Mouse (Mus musculus) heart, embryonic 14.5 days (tissue): Measurements from ENCODE around the gene Dennd1a. TPM values are rescaled to one million over a fixed set of nuclear protein-coding genes. Genes with fewer than 3 reads are reported as not detected.

Source experiments
- ATAC-seq: fragments of 200-750 bp; cut with Nextera tagmentation; 2 replicates; pipeline ENCODE4 v1.8.0; 2017; ENCODE audit warnings: low read depth, moderate TSS enrichment; ENCODE audit not compliant: insufficient number of reproducible peaks, insufficient read depth, low FRiP score
- H3K27ac ChIP-seq, 2 experiments: fragments of 200-500 bp in 1 of 2; fragments of 300-500 bp in 1 of 2; sonication (generic) in 1 of 2; replicated peaks in 1 of 2; 2 replicates each; pipeline ENCODE4 v1.5.1; 2012 to 2014; ENCODE audit warnings: low read depth in 2 of 2, low read length in 2 of 2, control low read depth in 1 of 2, mild to moderate bottlenecking in 1 of 2, mixed read lengths in 1 of 2; ENCODE audit not compliant: control insufficient read depth in 1 of 2, insufficient read depth in 1 of 2
- H3K27me3 ChIP-seq: fragments of 300-500 bp; sonication (generic); 2 replicates; pipeline ENCODE4 v1.6.1; 2014; ENCODE audit warnings: mild to moderate bottlenecking, low read length, control low read depth; ENCODE audit not compliant: control insufficient read depth, insufficient read depth
- H3K36me3 ChIP-seq: fragments of 300-500 bp; sonication (generic); 2 replicates; pipeline ENCODE4 v1.6.1; 2014; ENCODE audit warnings: mild to moderate bottlenecking, control low read depth, low read length, mixed read lengths; ENCODE audit not compliant: control insufficient read depth, insufficient read depth
- H3K4me1 ChIP-seq, 2 experiments: fragments of 200-500 bp in 1 of 2; fragments of 300-500 bp in 1 of 2; sonication (generic) in 1 of 2; 2 replicates each; pipeline ENCODE4 v1.6.1; 2012 to 2014; ENCODE audit warnings: low read length in 2 of 2, control low read depth in 1 of 2, mixed read lengths in 1 of 2; ENCODE audit not compliant: control insufficient read depth in 2 of 2, insufficient read depth in 2 of 2
- H3K4me2 ChIP-seq: fragments of 300-500 bp; sonication (generic); 2 replicates; pipeline ENCODE4 v1.6.1; 2014; ENCODE audit warnings: mild to moderate bottlenecking, low read length
- H3K4me3 ChIP-seq, 2 experiments: fragments of 200-500 bp in 1 of 2; fragments of 300-500 bp in 1 of 2; sonication (generic) in 1 of 2; 2 replicates each; pipeline ENCODE4 v1.5.1; 2012 to 2014; ENCODE audit warnings: low read length in 2 of 2, mild to moderate bottlenecking in 2 of 2, control low read depth in 1 of 2, low read depth in 1 of 2, moderate library complexity in 1 of 2; ENCODE audit not compliant: control insufficient read depth in 1 of 2, insufficient read depth in 1 of 2
- H3K9ac ChIP-seq: fragments of 300-500 bp; sonication (generic); 2 replicates; pipeline ENCODE4 v1.6.1; 2014; ENCODE audit warnings: mild to moderate bottlenecking, low read length
- H3K9me3 ChIP-seq: fragments of 300-500 bp; sonication (generic); 2 replicates; pipeline ENCODE4 v1.6.1; 2016; ENCODE audit warnings: low read length, control low read depth; ENCODE audit not compliant: control insufficient read depth
- WGBS: fragments of 180-500 bp; shearing (Covaris S2); extraction: QIAGEN DNeasy Blood & Tissue Kit; methylation state at CpG from one replicate; pipeline ENCODE4 v1.1.7; 2014; 5-methylcytosine and 5-hydroxymethylcytosine counted together
- polyA plus RNA-seq: library from polyadenylated mRNA; unstranded; fragments of >200 nt; fragmentation: Nextera tagmentation; extraction: Ambion mirVana; gene quantifications from 2 replicates; pipeline ENCODE4 v1.2.1, GENCODE M21; 2014

Gene Dennd1a
- polyA plus RNA-seq, 1 experiment from 2014 or later: 12.1 TPM

DNA sequence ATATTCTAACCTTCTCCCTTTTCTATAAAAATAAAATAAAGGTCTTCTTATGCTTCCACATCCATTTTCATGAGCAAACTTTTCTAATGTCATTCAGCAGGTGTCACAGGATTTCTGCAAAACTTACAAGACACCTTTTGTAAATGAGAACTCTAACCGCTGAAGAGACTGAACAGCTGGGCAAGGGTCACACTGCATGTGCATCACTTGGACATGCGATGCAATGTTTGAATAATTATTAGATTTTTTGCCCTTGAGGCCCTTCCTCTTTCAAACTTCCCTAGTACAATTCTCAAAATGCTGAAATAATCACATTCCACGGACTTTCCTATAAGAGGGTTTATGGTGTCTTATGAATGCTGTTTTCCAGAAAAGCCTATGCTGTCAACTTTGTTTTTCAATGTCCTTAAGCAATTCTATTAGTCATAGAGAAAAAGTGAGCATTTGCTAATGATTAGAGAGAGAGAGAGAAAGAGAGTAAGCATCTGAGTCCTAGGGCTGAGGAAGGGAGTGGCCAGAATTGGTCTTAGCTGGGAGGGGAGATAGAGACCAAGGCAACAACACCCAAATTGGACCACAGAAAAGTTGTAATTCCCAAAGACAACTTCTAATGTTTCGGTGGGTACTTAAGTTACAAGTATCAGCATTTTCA, 1.3 kb downstream of the Dennd1a start:
- Histone ChIP-seq H3K27ac (peak overlapping the region in 1 of 2 experiments; percentile 86; a peak in 1 of 4 replicates), H3K4me2 (peak overlapping the region; percentile 87), H3K9ac (peak overlapping the region; percentile 94), H3K4me1 (peaks cover 7 to 17% of the 10 kb centered on the region in 2 experiments), H3K4me3 (peak overlapping the region; percentile 88 to 95), H3K9me3 (no peaks in the 10 kb centered on the region), H3K36me3 (no peaks in the 10 kb centered on the region), H3K27me3 (no peaks in the 10 kb centered on the region)
- WGBS: 74% methylated on average over 4 of the region's 4 CpGs
- ATAC-seq: no peak

DNA sequence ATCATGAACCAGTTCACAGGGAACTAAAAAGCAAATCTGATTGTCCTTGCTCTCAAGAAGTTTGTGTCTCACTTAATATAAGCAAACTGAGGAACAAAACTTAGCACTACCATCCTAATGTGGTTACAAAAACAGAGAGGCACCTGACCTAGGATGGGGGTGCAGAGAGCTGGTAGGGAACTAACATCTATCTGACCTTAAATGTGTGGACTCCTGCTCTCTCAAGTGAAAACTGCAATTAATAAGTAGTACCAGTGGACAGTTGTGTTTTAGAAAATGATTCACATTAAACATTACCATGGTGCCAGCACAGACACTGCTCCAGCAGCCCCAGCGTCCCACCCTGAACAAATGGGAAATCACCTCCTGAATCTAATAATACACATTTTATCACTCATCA, 3.2 kb downstream of the Dennd1a start:
- WGBS: 87% methylated on average over 1 of the region's 1 CpGs
- H3K4me2 ChIP-seq: no peak overlapping the region
- no peak overlapping the region for H3K4me3 ChIP-seq
- H3K9ac ChIP-seq: no peak overlapping the region
- H3K36me3 ChIP-seq: no peaks in the 10 kb centered on the region
- ATAC-seq: no peak
- no peak overlapping the region for H3K27ac ChIP-seq
- no peaks in the 10 kb centered on the region for H3K27me3 ChIP-seq
- H3K9me3 ChIP-seq: no peaks in the 10 kb centered on the region
- H3K4me1 ChIP-seq: peaks cover 5 to 13% of the 10 kb centered on the region in 2 experiments

DNA sequence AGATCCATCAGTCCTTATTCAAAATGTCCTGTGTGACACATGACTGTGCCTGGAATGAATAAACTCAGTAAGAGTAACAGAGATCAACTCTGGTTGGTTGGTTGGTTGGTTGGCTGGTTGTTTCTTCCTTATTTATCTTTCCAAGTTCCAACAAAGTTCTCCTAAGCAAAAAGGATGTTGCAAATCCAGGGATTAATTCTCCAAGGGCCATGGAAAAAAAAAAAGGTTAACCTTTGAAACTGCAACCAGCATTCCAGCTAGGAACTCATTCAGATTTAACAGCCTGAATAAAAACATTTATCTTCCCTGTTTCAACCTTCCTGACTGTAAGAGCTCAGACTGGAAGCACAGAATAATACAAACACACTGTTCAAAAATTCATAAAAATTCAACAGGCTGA, 6.8 kb downstream of the Dennd1a start:
- no peak overlapping the region for H3K4me2 ChIP-seq
- H3K9me3 ChIP-seq: no peaks in the 10 kb centered on the region
- no peak overlapping the region for H3K4me3 ChIP-seq
- H3K4me1 ChIP-seq: peaks cover 0 to 3% of the 10 kb centered on the region in 2 experiments; a peak in 1 of 4 replicates
- ATAC-seq: no peak
- no peak overlapping the region for H3K27ac ChIP-seq
- H3K36me3 ChIP-seq: no peaks in the 10 kb centered on the region
- no peak overlapping the region for H3K9ac ChIP-seq
- H3K27me3 ChIP-seq: no peaks in the 10 kb centered on the region

DNA sequence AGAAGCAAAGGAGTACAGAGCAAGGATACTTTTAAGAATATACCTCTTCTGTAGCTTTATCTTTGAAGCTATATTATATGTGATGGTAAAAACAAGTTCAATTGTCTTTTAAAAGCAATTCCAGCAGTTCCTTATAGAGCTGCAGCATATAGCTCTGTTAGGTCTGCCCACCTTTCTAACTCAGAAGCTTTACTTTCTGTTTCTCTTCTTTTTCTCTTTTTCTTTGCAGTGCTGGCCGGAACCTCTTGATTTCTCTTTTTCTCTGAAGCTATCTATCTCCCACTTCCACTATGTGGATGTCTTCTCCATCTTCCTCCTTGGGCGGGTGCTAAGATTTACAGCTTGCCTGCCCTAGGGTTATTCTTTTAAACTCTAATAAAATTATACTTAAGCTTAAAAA, 12.2 kb downstream of the Dennd1a start:
- Histone ChIP-seq H3K4me2 (no peak overlapping the region), H3K4me3 (no peak overlapping the region), H3K9me3 (no peaks in the 10 kb centered on the region), H3K27me3 (no peaks in the 10 kb centered on the region), H3K4me1 (no peaks in the 10 kb centered on the region), H3K27ac (no peak overlapping the region), H3K36me3 (no peaks in the 10 kb centered on the region), H3K9ac (no peak overlapping the region)
- 100% methylated on average over 2 of the region's 2 CpGs for WGBS
- ATAC-seq: no peak

DNA sequence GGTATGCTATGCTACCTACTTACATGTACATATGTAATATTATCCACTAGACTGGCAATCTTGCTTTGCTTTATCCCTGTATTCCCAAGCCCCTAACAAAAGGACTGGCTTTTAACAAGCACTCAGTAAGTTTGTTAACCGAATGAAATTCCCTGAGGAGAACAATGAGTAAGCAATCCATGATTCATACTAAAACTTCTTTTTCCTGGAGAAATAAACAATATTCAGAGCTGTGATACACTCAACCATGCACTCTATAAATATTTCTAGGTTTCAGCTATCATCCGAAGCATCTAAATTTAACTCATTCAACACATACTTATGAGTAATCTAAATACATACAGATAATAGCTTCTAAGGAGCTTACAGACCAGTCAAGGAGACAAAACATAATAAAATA, 23.5 kb downstream of the Dennd1a start:
- ATAC-seq: no peak
- H3K9me3 ChIP-seq: no peaks in the 10 kb centered on the region
- H3K9ac ChIP-seq: no peak overlapping the region
- no peaks in the 10 kb centered on the region for H3K36me3 ChIP-seq
- H3K4me1 ChIP-seq: no peaks in the 10 kb centered on the region
- no peak overlapping the region for H3K4me2 ChIP-seq
- H3K27ac ChIP-seq: no peak overlapping the region
- 62% methylated on average over 2 of the region's 2 CpGs for WGBS
- no peaks in the 10 kb centered on the region for H3K27me3 ChIP-seq
- no peak overlapping the region for H3K4me3 ChIP-seq

DNA sequence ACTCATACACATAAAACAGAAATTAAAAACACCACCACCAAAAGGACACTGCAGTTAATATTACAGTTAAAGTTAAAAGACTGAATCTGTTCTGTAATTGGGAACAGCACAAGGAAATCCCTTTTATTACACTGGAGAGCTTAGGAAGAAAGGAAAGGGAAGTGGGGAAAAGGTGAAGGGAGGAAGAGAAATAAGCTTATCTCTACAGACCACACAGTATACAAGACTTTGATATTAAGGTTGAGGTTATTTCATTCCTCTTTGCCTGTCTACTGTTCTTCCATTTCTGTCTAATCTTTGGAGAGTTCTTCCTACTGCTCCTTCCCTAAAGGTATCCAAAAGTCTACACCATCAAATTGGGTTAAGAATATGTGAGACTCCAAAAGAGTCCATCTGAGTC, 28.1 kb downstream of the Dennd1a start:
- no peak overlapping the region for H3K4me2 ChIP-seq
- H3K27ac ChIP-seq: no peak overlapping the region
- H3K4me3 ChIP-seq: no peak overlapping the region
- H3K9me3 ChIP-seq: no peaks in the 10 kb centered on the region
- H3K36me3 ChIP-seq: no peaks in the 10 kb centered on the region
- H3K9ac ChIP-seq: no peak overlapping the region
- no peaks in the 10 kb centered on the region for H3K27me3 ChIP-seq
- ATAC-seq: no peak
- H3K4me1 ChIP-seq: no peaks in the 10 kb centered on the region

DNA sequence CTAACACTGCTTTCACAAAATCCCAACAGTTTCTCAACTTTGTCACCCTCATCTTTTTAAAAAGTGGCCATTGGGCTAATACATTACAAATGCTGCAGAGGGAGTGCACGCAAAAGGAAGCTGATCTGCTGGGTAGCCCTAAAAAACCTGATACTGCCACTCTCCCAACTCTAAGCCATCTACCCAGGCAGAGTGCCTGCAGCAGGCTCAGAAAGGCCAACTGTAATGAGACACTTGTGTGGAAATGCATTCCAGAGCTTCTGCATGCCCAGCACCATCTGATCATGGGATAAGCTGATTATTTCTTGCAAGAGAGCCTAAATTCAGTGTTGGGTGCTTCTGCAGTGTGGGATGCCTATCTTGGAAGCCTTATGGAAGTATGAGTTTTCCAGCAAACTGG, 49.6 kb downstream of the Dennd1a start:
- Histone ChIP-seq H3K9me3 (no peaks in the 10 kb centered on the region), H3K27me3 (no peaks in the 10 kb centered on the region), H3K9ac (no peak overlapping the region), H3K27ac (no peak overlapping the region), H3K4me3 (no peak overlapping the region), H3K4me1 (no peaks in the 10 kb centered on the region), H3K4me2 (no peak overlapping the region), H3K36me3 (no peaks in the 10 kb centered on the region)
- WGBS: 52% methylated on average over 1 of the region's 1 CpGs
- no peak for ATAC-seq

DNA sequence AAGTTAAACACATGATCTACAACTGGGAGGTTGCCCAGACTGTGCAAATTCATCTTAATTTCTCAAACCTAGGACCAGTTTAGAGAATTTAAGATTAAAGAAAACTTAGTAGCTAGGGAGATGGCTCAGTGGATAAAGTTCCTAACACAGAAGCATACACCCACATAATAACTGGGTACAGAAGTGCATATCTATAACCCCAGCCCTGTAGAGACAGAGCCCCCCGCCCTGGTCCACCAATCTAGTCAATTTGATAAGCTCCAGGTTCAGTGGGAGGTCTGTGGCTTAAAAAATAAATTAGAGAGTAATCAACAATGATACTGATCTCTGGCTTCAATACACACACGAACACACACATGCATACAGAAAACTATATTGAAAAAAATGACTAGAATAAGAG, 51.6 kb downstream of the Dennd1a start:
- no peak for ATAC-seq
- H3K27me3 ChIP-seq: no peaks in the 10 kb centered on the region
- 89% methylated on average over 2 of the region's 2 CpGs for WGBS

More for the DNA sequence above, 51.6 kb downstream of the Dennd1a start:
- Histone ChIP-seq H3K4me2 (no peak overlapping the region), H3K4me3 (no peak overlapping the region), H3K27ac (no peak overlapping the region), H3K4me1 (peaks cover 0 to 7% of the 10 kb centered on the region in 2 experiments; a peak in 1 of 4 replicates), H3K36me3 (no peaks in the 10 kb centered on the region), H3K9ac (no peak overlapping the region), H3K9me3 (no peaks in the 10 kb centered on the region)
